Comparison of ENCODE assay signal across 8 mouse cellular contexts in genomic region chr1:119525689-119526591, GRCm38 (mm10). TPM values are rescaled to one million over a fixed set of nuclear protein-coding genes. Genes with fewer than 3 reads are reported as not detected.
DNase-seq lines count a peak whose midpoint lies in the region; ATAC-seq lines count a peak whose summit lies in the region.

Tmem185b (plus strand) TSS chr1:119526160.

- ATAC-seq in midbrain, embryonic 12.5 days (ENCODE audit: low FRiP score, low read depth): peak; percentile 98
- ATAC-seq in erythroid progenitor cell, adult 5-6 weeks (replicated peaks; ENCODE audit: low FRiP score, poor library complexity, severe bottlenecking): no peak

- peak within 1 kb of the TSS; percentile 70 for H3K4me3 ChIP-seq in limb, embryonic 10.5 days
- H3K4me3 ChIP-seq in midbrain, embryonic 12.5 days: peak within 1 kb of the TSS; percentile 68

- peak; percentile 97 for DNase-seq in adrenal gland, postnatal 10 days
- DNase-seq in embryo, embryonic 9.5 days (ENCODE audit: extremely low spot score): peak; percentile 96
- DNase-seq in heart, adult 11 months: peak; percentile 99
- DNase-seq in kidney, adult 18-20 months: peak; percentile 96
- DNase-seq in limb, embryonic 10.5 days (ENCODE audit: low spot score): peak; percentile 97
- peak; percentile 62 for DNase-seq in skeletal muscle tissue, adult 2 months (ENCODE audit: low read depth, low spot score)

- H3K36me3 ChIP-seq in limb, embryonic 10.5 days: peaks cover 37% of the 10 kb centered on the region
- peaks cover 37% of the 10 kb centered on the region for H3K36me3 ChIP-seq in midbrain, embryonic 12.5 days

- 1% methylated on average over 82 of the region's 82 CpGs for WGBS in limb, embryonic 10.5 days
- WGBS in midbrain, embryonic 12.5 days: 1% methylated on average over 73 of the region's 82 CpGs

- H3K9ac ChIP-seq in midbrain, embryonic 12.5 days (replicated peaks): peak within 1 kb of the TSS; percentile 78

- peaks cover 8% of the 10 kb centered on the region for H3K9me3 ChIP-seq in limb, embryonic 10.5 days (replicated peaks)
- no peaks in the 10 kb centered on the region for H3K9me3 ChIP-seq in midbrain, embryonic 12.5 days

- peaks cover 23% of the 10 kb centered on the region for H3K4me1 ChIP-seq in limb, embryonic 10.5 days
- H3K4me1 ChIP-seq in midbrain, embryonic 12.5 days: peaks cover 23% of the 10 kb centered on the region

- H3K27me3 ChIP-seq in limb, embryonic 10.5 days (ENCODE audit: low read depth, poor library complexity, severe bottlenecking): no peaks in the 10 kb centered on the region
- no peaks in the 10 kb centered on the region for H3K27me3 ChIP-seq in midbrain, embryonic 12.5 days

- H3K4me2 ChIP-seq in midbrain, embryonic 12.5 days (replicated peaks): peak within 1 kb of the TSS; percentile 92

- peak within 1 kb of the TSS; percentile 95 for H3K27ac ChIP-seq in limb, embryonic 10.5 days
- peak within 1 kb of the TSS; percentile 77 for H3K27ac ChIP-seq in midbrain, embryonic 12.5 days (replicated peaks)

RNA-seq across cellular contexts. Expression of gene Tmem185b, which starts in this region (rescaled TPM):
- 10 to 100 TPM; 17.1 to 19.7 TPM for total RNA-seq in adrenal gland, postnatal 10 days (2021)
- 20.7 and 20.9 TPM in 2 replicates for polyA plus RNA-seq in limb, embryonic 10.5 days (2016; fragmentation: Nextera tagmentation; extraction: Ambion mirVana)
- 20.0 and 22.4 TPM in 2 replicates for polyA plus RNA-seq in midbrain, embryonic 12.5 days (2016; fragmentation: Nextera tagmentation; extraction: Ambion mirVana)
- 3.6 and 11.3 TPM in 2 replicates for total RNA-seq in erythroid progenitor cell, adult 5-6 weeks (2015; ENCODE audit: low replicate concordance)
- total RNA-seq in erythroid progenitor cell, adult 5-6 weeks (2017; ENCODE audit: low replicate concordance): 0.77 and 2.7 TPM in 2 replicates
